Mouse (Mus musculus): ENCODE measurements around the gene Cd300ld4.
"Not testable (repeated sequence)": the region's sequence is repeated elsewhere in the genome, so short reads cannot be mapped to it uniquely, and the experiment has no call there.

Gene Cd300ld4

GRCm38 (mm10) chr11:115026912-115027311 lies at the start of gene Cd300ld4:
Cd300ld4 (minus strand) TSS chr11:115027012.
- not testable (repeated sequence) for DNase-seq

- DNase-seq, result no peak
Observed at GRCm38 (mm10) chr11:115075859-115076258, 49.0 kb upstream of the Cd300ld4 start.

- no peak for DNase-seq
Observed at GRCm38 (mm10) chr11:115075407-115075806, 48.6 kb upstream of the Cd300ld4 start.

GRCm38 (mm10) chr11:115073002-115073401 lies 46.2 kb upstream of the Cd300ld4 start:
- no peak for DNase-seq

- DNase-seq, result peak; percentile 81
Observed at GRCm38 (mm10) chr11:115071631-115072294, 45.0 kb upstream of the Cd300ld4 start.

GRCm38 (mm10) chr11:115071015-115071551 lies 44.3 kb upstream of the Cd300ld4 start:
- DNase-seq, result no peak

GRCm38 (mm10) chr11:115066768-115067167 lies 40.0 kb upstream of the Cd300ld4 start:
- no peak for DNase-seq

GRCm38 (mm10) chr11:115062077-115062476 lies 35.3 kb upstream of the Cd300ld4 start, which contains the start of gene Cd300e:
Cd300e (minus strand) TSS chr11:115062177.
- DNase-seq, result no peak

- no peak for DNase-seq
Observed at GRCm38 (mm10) chr11:115059797-115060196, 33.0 kb upstream of the Cd300ld4 start.

- DNase-seq, result no peak
Observed at GRCm38 (mm10) chr11:115058701-115059100, 31.9 kb upstream of the Cd300ld4 start.

GRCm38 (mm10) chr11:115054537-115054936 lies 27.7 kb upstream of the Cd300ld4 start:
- no peak for DNase-seq

- DNase-seq, result no peak
Observed at GRCm38 (mm10) chr11:115052991-115053390, 26.2 kb upstream of the Cd300ld4 start.

GRCm38 (mm10) chr11:115052206-115052605 lies 25.4 kb upstream of the Cd300ld4 start:
- DNase-seq, result peak; percentile 45

- DNase-seq, result no peak
Observed at GRCm38 (mm10) chr11:115049282-115049895, 22.6 kb upstream of the Cd300ld4 start.

- no peak for DNase-seq
Observed at GRCm38 (mm10) chr11:115048259-115048658, 21.4 kb upstream of the Cd300ld4 start, which contains the start of gene Cd300ld3. Cd300ld3 (minus strand) TSS chr11:115048409.

GRCm38 (mm10) chr11:115037669-115038068 lies 10.9 kb upstream of the Cd300ld4 start, which contains the start of gene Cd300ld5:
Cd300ld5 (minus strand) TSS chr11:115037769.
- not testable (repeated sequence) for DNase-seq

GRCm38 (mm10) chr11:115016093-115016492 lies 10.7 kb downstream of the Cd300ld4 start, which contains the start of gene Cd300ld2:
Cd300ld2 (minus strand) TSS chr11:115016193.
- DNase-seq, result not testable (repeated sequence)

GRCm38 (mm10) chr11:115004070-115004469 lies 22.7 kb downstream of the Cd300ld4 start:
- no peak for DNase-seq

GRCm38 (mm10) chr11:115001474-115002040 lies 25.3 kb downstream of the Cd300ld4 start, which contains the start of gene Cd300c2:
Cd300c2 (minus strand) TSS chr11:115001880.
- no peak for DNase-seq

GRCm38 (mm10) chr11:114989793-114990192 lies 37.0 kb downstream of the Cd300ld4 start, which contains the start of gene Cd300ld:
Cd300ld (minus strand) TSS chr11:114989922.
- no peak for DNase-seq

GRCm38 (mm10) chr11:114981866-114982265 lies 44.9 kb downstream of the Cd300ld4 start:
- no peak for DNase-seq

GRCm38 (mm10) chr11:114972726-114973125 lies 54.1 kb downstream of the Cd300ld4 start:
- DNase-seq, result no peak

All from lung, postnatal 10 days (tissue).